Mouse (Mus musculus): ENCODE measurements at regions not wholly inside any gene's neighbourhood (a gene's known extent, or its start where the extent isn't known, plus 50 kb on each side); places are given as distances from the start of the nearest gene placed in this dataset.

DNA sequence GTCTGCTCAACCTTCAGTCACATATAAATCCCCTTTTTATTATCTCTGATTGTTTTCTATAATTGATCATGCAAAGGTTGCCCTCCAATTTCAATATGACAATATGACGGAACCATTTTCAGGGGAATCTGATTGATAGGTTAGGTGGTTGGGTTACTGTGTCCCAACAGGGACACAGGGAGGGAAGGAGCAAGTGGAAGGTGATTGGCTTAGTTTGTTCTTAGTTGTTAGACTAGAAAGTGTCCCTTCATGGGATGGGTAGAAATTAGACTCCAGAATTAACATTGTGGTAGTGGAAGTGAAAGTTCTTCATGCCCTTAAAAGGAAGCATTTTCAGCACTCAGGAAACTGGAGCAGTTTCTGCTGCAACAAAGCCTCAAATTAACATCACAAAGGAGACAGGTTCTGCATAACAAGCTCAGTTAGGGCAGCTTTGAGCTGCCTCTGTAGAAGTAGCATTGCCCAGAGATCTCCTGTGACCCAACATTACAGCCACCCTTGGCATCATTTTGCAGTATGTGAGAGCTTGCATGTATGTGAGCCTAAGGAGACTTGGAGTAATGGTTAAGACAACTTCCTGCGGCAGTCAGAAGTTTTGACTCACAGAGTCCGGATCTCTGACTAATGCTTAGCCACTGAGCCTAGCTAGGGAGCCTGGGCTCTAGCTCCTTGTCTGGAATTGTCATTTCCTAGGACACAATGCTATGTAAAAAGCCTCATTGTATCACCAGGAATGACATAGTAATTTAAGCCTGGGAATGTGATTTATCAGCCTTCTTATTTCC is 186.1 kb upstream of the Kcnj16 start:
- Histone ChIP-seq H3K36me3 (ENCODE audit: control insufficient read depth, insufficient read depth, low read length) (no peaks in the 10 kb centered on the region), H3K9ac (ENCODE audit: low read depth, low read length) (no peak overlapping the region), H3K4me3 (ENCODE audit: low read length) (no peak overlapping the region), H3K9me3 (ENCODE audit: control insufficient read depth, low read length) (no peaks in the 10 kb centered on the region), H3K4me2 (ENCODE audit: low read depth, low read length) (no peak overlapping the region), H3K27me3 (replicated peaks; ENCODE audit: control insufficient read depth, insufficient read depth, low read length) (no peaks in the 10 kb centered on the region), H3K4me1 (ENCODE audit: control insufficient read depth, insufficient read depth, low read length) (no peaks in the 10 kb centered on the region), H3K27ac (ENCODE audit: low read length) (no peak overlapping the region)
- ATAC-seq: no peak
- 63% methylated on average over 3 of the region's 3 CpGs for whole genome bisulfite sequencing

DNA sequence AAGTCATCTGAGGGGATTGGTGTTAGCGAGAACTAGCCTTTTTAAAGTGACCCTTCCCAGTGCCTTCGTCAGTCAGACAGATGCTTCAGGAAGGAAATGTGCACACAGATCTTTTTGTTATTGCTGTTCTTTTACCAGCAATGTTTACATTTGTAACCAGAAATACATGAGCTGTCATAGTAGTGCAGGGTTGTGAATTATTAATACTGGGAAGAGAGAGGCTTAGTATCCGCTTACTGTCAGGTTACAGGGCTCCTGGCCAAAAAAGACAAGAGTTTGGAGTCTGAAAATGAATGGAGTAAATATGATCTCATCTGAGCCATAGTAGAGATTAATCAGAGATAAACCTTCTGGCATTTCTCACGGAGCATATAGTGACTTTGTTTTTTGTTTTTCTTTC is 178.3 kb upstream of the Kcnj16 start:
- Histone ChIP-seq H3K9ac (ENCODE audit: low read depth, low read length) (no peak overlapping the region), H3K27ac (ENCODE audit: low read length) (no peak overlapping the region), H3K4me2 (ENCODE audit: low read depth, low read length) (no peak overlapping the region), H3K4me1 (ENCODE audit: control insufficient read depth, insufficient read depth, low read length) (no peaks in the 10 kb centered on the region), H3K27me3 (replicated peaks; ENCODE audit: control insufficient read depth, insufficient read depth, low read length) (no peaks in the 10 kb centered on the region), H3K36me3 (ENCODE audit: control insufficient read depth, insufficient read depth, low read length) (no peaks in the 10 kb centered on the region), H3K9me3 (ENCODE audit: control insufficient read depth, low read length) (no peaks in the 10 kb centered on the region), H3K4me3 (ENCODE audit: low read length) (no peak overlapping the region)
- no peak for ATAC-seq
- 43% methylated on average over 4 of the region's 4 CpGs for WGBS

DNA sequence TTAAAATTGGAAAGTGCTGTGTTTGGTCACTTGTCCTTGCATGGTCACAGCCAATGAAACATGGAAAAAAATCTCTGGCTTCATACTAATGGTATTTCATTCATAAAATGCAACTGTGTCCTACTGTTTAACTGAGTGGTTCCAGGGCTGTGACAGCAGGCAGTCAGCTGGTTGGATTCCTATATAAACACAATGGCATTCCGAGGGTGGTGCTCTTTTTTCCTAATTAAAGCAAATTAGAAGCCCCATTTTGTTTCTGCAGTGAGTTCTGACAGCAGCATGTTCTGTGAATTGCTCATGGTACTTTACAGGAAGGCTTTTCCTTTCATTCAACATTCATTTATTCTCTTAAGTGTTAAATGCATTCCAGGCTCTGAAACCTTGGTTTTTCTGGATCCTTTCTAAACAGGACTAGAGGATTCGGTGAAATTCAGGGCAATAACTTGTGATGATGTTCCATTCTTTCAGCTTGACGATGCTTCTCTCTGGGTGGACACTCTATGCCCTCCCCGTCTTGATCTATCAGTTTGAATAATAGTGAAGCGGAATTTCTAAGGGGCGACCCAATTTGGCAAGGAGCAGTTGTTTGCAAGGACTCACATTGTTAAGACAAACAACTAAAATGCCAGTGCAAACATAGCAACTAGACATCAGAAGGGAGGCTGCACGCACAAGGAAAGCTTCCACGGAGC is 167.8 kb upstream of the Kcnj16 start:
- no peak overlapping the region for H3K9ac ChIP-seq (ENCODE audit: low read depth, low read length)
- no peak overlapping the region for H3K27ac ChIP-seq (ENCODE audit: low read length)
- no peaks in the 10 kb centered on the region for H3K9me3 ChIP-seq (ENCODE audit: control insufficient read depth, low read length)
- no peak overlapping the region for H3K4me3 ChIP-seq (ENCODE audit: low read length)
- WGBS: 50% methylated on average over 8 of the region's 8 CpGs
- H3K4me1 ChIP-seq (ENCODE audit: control insufficient read depth, insufficient read depth, low read length): no peaks in the 10 kb centered on the region
- H3K27me3 ChIP-seq (replicated peaks; ENCODE audit: control insufficient read depth, insufficient read depth, low read length): no peaks in the 10 kb centered on the region
- no peak overlapping the region for H3K4me2 ChIP-seq (ENCODE audit: low read depth, low read length)
- no peak for ATAC-seq
- H3K36me3 ChIP-seq (ENCODE audit: control insufficient read depth, insufficient read depth, low read length): no peaks in the 10 kb centered on the region

DNA sequence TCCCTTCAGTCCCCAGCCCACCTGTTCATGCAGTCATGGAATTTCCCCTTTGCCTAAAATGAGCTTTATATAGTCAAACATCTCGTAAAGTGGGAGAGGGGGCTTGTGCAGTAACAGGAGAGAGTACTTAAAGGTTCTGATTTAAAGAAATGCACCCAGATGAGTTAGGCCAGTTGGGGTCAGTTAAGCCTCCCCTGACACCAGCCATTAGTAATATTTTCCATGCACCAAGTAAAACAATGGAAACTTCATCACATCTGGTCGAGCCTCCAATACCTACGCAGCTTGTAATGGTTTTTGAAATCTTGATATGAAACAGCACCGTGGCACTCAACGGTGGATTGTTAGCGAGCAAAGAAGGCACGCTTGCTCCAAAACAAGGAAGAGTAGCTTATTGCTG is 165.8 kb upstream of the Kcnj16 start:
- Histone ChIP-seq H3K4me1 (ENCODE audit: control insufficient read depth, insufficient read depth, low read length) (no peaks in the 10 kb centered on the region), H3K27ac (ENCODE audit: low read length) (no peak overlapping the region), H3K9me3 (ENCODE audit: control insufficient read depth, low read length) (no peaks in the 10 kb centered on the region), H3K4me3 (ENCODE audit: low read length) (no peak overlapping the region), H3K36me3 (ENCODE audit: control insufficient read depth, insufficient read depth, low read length) (no peaks in the 10 kb centered on the region), H3K27me3 (replicated peaks; ENCODE audit: control insufficient read depth, insufficient read depth, low read length) (no peaks in the 10 kb centered on the region), H3K9ac (ENCODE audit: low read depth, low read length) (no peak overlapping the region), H3K4me2 (ENCODE audit: low read depth, low read length) (no peak overlapping the region)
- ATAC-seq: no peak
- 79% methylated on average over 7 of the region's 7 CpGs for WGBS

DNA sequence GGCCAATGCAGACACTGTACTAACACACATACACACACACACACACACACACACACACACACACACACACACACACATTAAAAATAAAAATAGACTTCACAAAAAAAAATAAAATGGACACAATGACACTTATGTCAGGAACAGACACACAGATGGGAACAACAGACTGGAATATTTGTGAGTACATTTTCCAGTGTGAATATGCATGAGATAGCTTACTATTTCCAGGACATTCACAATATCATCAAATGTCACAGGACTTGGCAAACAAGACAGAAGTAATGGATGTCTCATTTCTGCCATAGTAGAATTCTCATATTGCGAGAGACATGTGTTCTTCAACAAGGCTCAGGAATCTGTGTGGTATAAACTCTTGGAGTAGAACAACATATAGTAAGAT is 163.8 kb upstream of the Kcnj16 start:
- Histone ChIP-seq H3K27me3 (replicated peaks; ENCODE audit: control insufficient read depth, insufficient read depth, low read length) (no peaks in the 10 kb centered on the region), H3K9me3 (ENCODE audit: control insufficient read depth, low read length) (no peaks in the 10 kb centered on the region), H3K9ac (ENCODE audit: low read depth, low read length) (no peak overlapping the region), H3K4me3 (ENCODE audit: low read length) (no peak overlapping the region), H3K27ac (ENCODE audit: low read length) (no peak overlapping the region), H3K36me3 (ENCODE audit: control insufficient read depth, insufficient read depth, low read length) (no peaks in the 10 kb centered on the region), H3K4me2 (ENCODE audit: low read depth, low read length) (no peak overlapping the region), H3K4me1 (ENCODE audit: control insufficient read depth, insufficient read depth, low read length) (no peaks in the 10 kb centered on the region)
- WGBS: 94% methylated on average over 1 of the region's 1 CpGs
- ATAC-seq: no peak

DNA sequence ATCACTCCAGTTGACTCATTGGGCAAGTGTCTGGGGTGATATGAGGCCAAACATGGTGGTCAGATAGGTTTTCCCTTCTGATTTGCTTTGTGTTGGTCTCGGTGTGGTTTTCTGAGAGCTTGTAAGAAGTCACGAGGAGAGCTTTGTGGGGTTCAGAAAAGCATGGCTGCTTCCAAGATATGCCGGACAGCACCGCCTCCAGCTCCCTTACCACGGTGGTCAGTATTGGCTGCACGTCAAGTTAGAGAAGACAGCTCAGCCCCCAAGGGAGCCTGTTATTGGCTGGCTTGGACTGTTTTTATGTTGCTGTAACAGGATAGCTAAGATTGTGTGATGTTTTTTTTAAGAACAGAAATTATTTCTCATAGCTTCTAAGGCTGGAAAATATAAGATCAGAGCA is 154.7 kb upstream of the Kcnj16 start:
- Histone ChIP-seq H3K36me3 (ENCODE audit: control insufficient read depth, insufficient read depth, low read length) (no peaks in the 10 kb centered on the region), H3K27me3 (replicated peaks; ENCODE audit: control insufficient read depth, insufficient read depth, low read length) (no peaks in the 10 kb centered on the region), H3K9me3 (ENCODE audit: control insufficient read depth, low read length) (no peaks in the 10 kb centered on the region), H3K9ac (ENCODE audit: low read depth, low read length) (no peak overlapping the region), H3K4me1 (ENCODE audit: control insufficient read depth, insufficient read depth, low read length) (no peaks in the 10 kb centered on the region), H3K4me2 (ENCODE audit: low read depth, low read length) (no peak overlapping the region), H3K27ac (ENCODE audit: low read length) (no peak overlapping the region), H3K4me3 (ENCODE audit: low read length) (no peak overlapping the region)
- ATAC-seq: no peak
- WGBS: 80% methylated on average over 6 of the region's 6 CpGs

DNA sequence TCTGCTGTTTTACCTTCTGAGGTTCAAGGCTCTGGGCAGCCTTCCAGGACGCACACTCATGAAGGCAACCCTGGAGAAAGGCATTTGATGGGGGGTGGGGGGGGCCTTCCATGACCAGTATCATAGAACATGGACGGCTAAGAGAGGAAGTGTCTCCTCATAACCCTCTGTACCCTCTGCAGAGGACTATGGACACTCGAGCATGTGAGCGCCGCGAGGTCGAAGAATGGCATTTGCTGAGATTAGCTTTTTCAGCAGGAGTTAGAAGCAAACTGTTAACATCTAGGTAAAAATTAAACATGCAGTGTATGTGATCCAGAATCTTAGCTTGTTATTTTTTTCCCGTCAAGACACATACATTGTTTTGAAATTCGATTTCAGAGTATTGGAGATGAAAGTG is 153.1 kb upstream of the Kcnj16 start:
- Histone ChIP-seq H3K36me3 (ENCODE audit: control insufficient read depth, insufficient read depth, low read length) (no peaks in the 10 kb centered on the region), H3K27ac (ENCODE audit: low read length) (no peak overlapping the region), H3K4me2 (ENCODE audit: low read depth, low read length) (no peak overlapping the region), H3K9me3 (ENCODE audit: control insufficient read depth, low read length) (no peaks in the 10 kb centered on the region), H3K9ac (ENCODE audit: low read depth, low read length) (no peak overlapping the region), H3K27me3 (replicated peaks; ENCODE audit: control insufficient read depth, insufficient read depth, low read length) (no peaks in the 10 kb centered on the region), H3K4me1 (ENCODE audit: control insufficient read depth, insufficient read depth, low read length) (no peaks in the 10 kb centered on the region), H3K4me3 (ENCODE audit: low read length) (no peak overlapping the region)
- WGBS: 84% methylated on average over 9 of the region's 9 CpGs
- no peak for ATAC-seq

DNA sequence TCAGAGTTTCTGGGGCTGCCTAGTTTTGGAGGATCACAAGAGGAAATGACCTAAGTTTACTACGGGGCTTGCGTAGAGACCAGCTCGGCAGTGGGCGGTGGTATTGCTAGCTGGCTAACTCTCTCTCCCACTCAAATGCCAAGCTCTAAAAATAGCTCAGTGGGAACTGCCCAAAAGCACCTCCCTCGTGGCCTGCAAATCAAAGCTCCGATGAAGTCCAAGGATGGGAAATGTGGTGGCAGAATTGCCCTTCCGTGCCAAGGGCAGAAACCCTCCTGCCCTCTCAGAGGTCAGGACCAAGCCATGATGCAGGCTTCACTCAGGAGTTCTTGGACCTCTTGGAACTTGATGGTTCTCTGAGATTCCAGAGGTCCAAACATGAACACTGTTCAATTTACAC is 152.6 kb upstream of the Kcnj16 start:
- no peaks in the 10 kb centered on the region for H3K36me3 ChIP-seq (ENCODE audit: control insufficient read depth, insufficient read depth, low read length)
- 81% methylated on average over 7 of the region's 7 CpGs for WGBS
- H3K4me3 ChIP-seq (ENCODE audit: low read length): no peak overlapping the region
- H3K4me1 ChIP-seq (ENCODE audit: control insufficient read depth, insufficient read depth, low read length): no peaks in the 10 kb centered on the region
- H3K27me3 ChIP-seq (replicated peaks; ENCODE audit: control insufficient read depth, insufficient read depth, low read length): no peaks in the 10 kb centered on the region
- no peaks in the 10 kb centered on the region for H3K9me3 ChIP-seq (ENCODE audit: control insufficient read depth, low read length)
- no peak overlapping the region for H3K4me2 ChIP-seq (ENCODE audit: low read depth, low read length)
- H3K27ac ChIP-seq (ENCODE audit: low read length): no peak overlapping the region
- no peak overlapping the region for H3K9ac ChIP-seq (ENCODE audit: low read depth, low read length)
- ATAC-seq: no peak

DNA sequence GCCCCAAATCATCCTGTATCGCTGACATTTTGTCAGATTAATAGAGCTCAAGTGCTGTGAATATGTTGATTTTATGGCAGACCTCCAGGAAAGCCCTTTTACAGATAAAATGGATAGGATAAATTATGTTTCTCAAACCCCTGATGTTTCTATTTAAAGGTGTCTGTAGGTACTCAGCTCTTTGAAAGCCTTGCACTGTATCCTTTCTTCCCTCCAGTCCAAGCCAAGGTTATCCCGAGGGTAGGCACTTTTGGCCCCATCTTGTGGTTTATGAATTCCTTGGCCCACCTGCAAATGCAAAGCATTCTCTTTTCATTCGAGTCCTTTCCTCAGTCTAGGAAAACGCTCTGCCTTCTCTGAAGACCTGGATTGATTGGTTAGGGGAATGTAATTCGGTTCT is 139.2 kb upstream of the Kcnj16 start:
- Histone ChIP-seq H3K9me3 (ENCODE audit: control insufficient read depth, low read length) (no peaks in the 10 kb centered on the region), H3K4me3 (ENCODE audit: low read length) (no peak overlapping the region), H3K27me3 (replicated peaks; ENCODE audit: control insufficient read depth, insufficient read depth, low read length) (no peaks in the 10 kb centered on the region), H3K9ac (ENCODE audit: low read depth, low read length) (no peak overlapping the region), H3K27ac (ENCODE audit: low read length) (no peak overlapping the region), H3K4me1 (ENCODE audit: control insufficient read depth, insufficient read depth, low read length) (no peaks in the 10 kb centered on the region), H3K4me2 (ENCODE audit: low read depth, low read length) (no peak overlapping the region), H3K36me3 (ENCODE audit: control insufficient read depth, insufficient read depth, low read length) (no peaks in the 10 kb centered on the region)
- WGBS: 46% methylated on average over 5 of the region's 5 CpGs
- no peak for ATAC-seq
